Mouse (Mus musculus): ENCODE measurements at regions not wholly inside any gene's neighbourhood (a gene's known extent, or its start where the extent isn't known, plus 50 kb on each side); places are given as distances from the start of the nearest gene placed in this dataset.

- no peak for TF ChIP-seq CTCF (IDR thresholded peaks at IDR 0.05; ENCODE audit: low read depth, low read length)
- no peak for TF ChIP-seq POLR2A (IDR thresholded peaks at IDR 0.05; ENCODE audit: extremely low read depth, insufficient read depth, low read length)
Measured at GRCm38 (mm10) chr7:118001121-118001520, 114.9 kb downstream of the Rps15a start.
